8 mouse cellular contexts compared by ENCODE assay signal in the genomic region with DNA sequence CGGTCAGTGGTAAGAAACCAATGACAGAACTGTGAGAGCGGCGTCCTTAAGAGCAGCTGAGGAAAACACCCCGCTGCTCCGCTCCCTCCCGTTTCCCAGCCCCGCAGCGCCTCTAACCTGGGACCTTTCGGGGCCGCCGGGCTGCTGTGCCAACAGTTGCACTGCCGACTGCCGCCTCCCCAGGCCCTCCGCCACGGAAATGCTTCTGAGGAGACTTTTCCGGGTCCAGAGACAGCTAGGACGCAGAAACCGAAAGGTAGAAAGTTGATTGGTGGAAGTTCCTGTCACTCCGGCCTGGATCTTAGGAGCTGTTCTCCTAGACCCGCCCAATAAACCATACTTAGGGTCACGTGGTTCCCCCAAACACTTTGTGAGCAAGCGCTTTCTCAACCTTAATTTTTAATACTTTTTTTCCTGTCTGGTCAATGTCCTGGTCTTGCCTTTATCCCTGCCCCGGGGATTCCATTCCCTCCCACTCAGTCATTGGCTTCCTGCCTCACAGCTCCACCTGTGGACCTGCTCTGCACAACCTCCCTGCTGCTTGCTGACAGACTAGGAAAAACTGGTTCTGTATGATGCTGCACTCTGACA. TPM values are rescaled to one million over a fixed set of nuclear protein-coding genes. Genes with fewer than 3 reads are reported as not detected.
DNase-seq lines count a peak whose midpoint lies in the region; ATAC-seq lines count a peak whose summit lies in the region.
"Not testable (repeated sequence)": the region's sequence is repeated elsewhere in the genome, so short reads cannot be mapped to it uniquely, and the experiment has no call there.

A gene (minus strand): TSS at position 195 of the 591 bp plus-strand sequence.

- H3K9me3 ChIP-seq in hindbrain, embryonic 11.5 days (ENCODE audit: control insufficient read depth, low read length) = not testable (repeated sequence)

- H3K36me3 ChIP-seq in hindbrain, embryonic 11.5 days (ENCODE audit: control insufficient read depth, insufficient read depth, low read length) = not testable (repeated sequence)

- peak; percentile 100 for ATAC-seq in hindbrain, embryonic 11.5 days (ENCODE audit: low FRiP score)

- under 1% methylated on average over 23 of the region's 23 CpGs for WGBS in hindbrain, embryonic 11.5 days

- H3K4me2 ChIP-seq in hindbrain, embryonic 11.5 days (replicated peaks; ENCODE audit: low read depth, low read length) = peak within 1 kb of the TSS; percentile 31

- DNase-seq in Muller cell, postnatal 12 days (ENCODE audit: inconsistent ontology term) = peak; percentile 93
- peak; percentile 95 for DNase-seq in cerebellum, adult 9-11 months
- DNase-seq in frontal cortex, adult 2 months (ENCODE audit: extremely low spot score in 1 of 2, low spot score in 1 of 2) = peak; percentile 97 to 99
- peak; percentile 94 for DNase-seq in hindbrain, embryonic 11.5 days (ENCODE audit: low spot score)
- DNase-seq in layer of hippocampus, postnatal 10 days (ENCODE audit: low spot score in 2 of 2) = peak; percentile 92 to 94
- DNase-seq in lung, postnatal 10 days = peak; percentile 97
- DNase-seq in ovary, postnatal 36 days (ENCODE audit: low spot score) = peak; percentile 81
- peak; percentile 94 for DNase-seq in thymus, postnatal 25 days

- H3K9ac ChIP-seq in hindbrain, embryonic 11.5 days (ENCODE audit: low read depth, low read length) = 0 out of 2 replicates have a peak within 1 kb of the TSS, but pooled peaks have one; percentile 55

- H3K4me1 ChIP-seq in hindbrain, embryonic 11.5 days (replicated peaks; ENCODE audit: control insufficient read depth, insufficient read depth, low read length) = not testable (repeated sequence)

- not testable (repeated sequence) for H3K27me3 ChIP-seq in hindbrain, embryonic 11.5 days (ENCODE audit: control insufficient read depth, insufficient read depth, low read length)

- peak within 1 kb of the TSS; percentile 48 for H3K4me3 ChIP-seq in hindbrain, embryonic 11.5 days (ENCODE audit: low read depth, low read length)

- not testable (repeated sequence) for H3K27ac ChIP-seq in hindbrain, embryonic 11.5 days (ENCODE audit: low read depth, low read length)

RNA-seq across cellular contexts. Expression of the gene that starts here (rescaled TPM):
- polyA plus RNA-seq in frontal cortex, adult 2 months (2012; rRNA removed) = 2.1 and 2.9 TPM in 2 replicates
- polyA plus RNA-seq in hindbrain, embryonic 11.5 days (2014; fragmentation: Nextera tagmentation; extraction: Ambion mirVana) = 3.7 and 3.8 TPM in 2 replicates
- total RNA-seq in layer of hippocampus, postnatal 10 days (2021) = 1 to 10 TPM; 5.0 to 5.6 TPM
